Mouse (Mus musculus) left cerebral cortex, adult 2 months (tissue): ENCODE measurements around the gene Mettl1. TPM values are rescaled to one million over a fixed set of nuclear protein-coding genes. Genes with fewer than 3 reads are reported as not detected.
"Not testable (repeated sequence)": the region's sequence is repeated elsewhere in the genome, so short reads cannot be mapped to it uniquely, and the experiment has no call there.

Source experiments
- DNase-seq, 2 experiments: peaks; one replicate each; pipeline ENCODE4 v3.0.0; 2021 to 2022; ENCODE audit warnings: low spot score in 2 of 2, mixed read lengths in 1 of 2; ENCODE audit errors: extremely low spot score in 1 of 2
- H3K27ac ChIP-seq: fragments of 200-600 bp; 2 replicates; pipeline ENCODE4 v1.8.1; 2022
- H3K4me3 ChIP-seq: fragments of 200-600 bp; 2 replicates; pipeline ENCODE4 v1.8.1; 2022
- CTCF ChIP-seq: fragments of 200-600 bp; IDR thresholded peaks from 2 replicates; pipeline ENCODE4 v1.8.1; 2022; ENCODE audit warnings: antibody characterized with exemption, mild to moderate bottlenecking, moderate library complexity
- intact Hi-C: fragments of 180-260 bp; cut with DNase I; formaldehyde crosslinking; loops from one replicate; pipeline ENCODE4 v1.15.1; 2025
- total RNA-seq, 2 experiments: library from RNA; stranded (reverse); gene quantifications; 2 replicates each; pipeline ENCODE4 v1.2.3; 2021

Mettl1 gene
- total RNA-seq, 2 experiments from 2014 or later = 10.1 to 12.3 TPM

DNA sequence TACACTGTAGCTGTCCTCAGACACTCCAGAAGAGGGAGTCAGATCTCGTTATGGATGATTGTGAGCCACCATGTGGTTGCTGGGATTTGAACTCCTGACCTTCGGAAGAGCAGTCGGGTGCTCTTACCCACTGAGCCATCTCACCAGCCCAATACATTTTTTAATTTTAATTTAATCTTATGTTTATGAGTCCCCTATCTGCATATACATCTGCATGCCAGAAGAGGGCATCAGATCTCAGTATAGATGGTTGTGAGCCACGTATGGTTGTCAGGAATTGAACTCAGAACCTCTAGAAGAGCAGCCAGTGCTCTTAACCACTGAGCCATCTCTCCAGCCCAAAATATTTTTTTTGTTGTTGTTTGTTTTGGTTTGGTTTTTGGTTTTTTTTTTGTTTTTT lies 31.1 kb downstream of the Mettl1 start:
- TF ChIP-seq CTCF = peak; percentile 37
- H3K4me3 ChIP-seq, intact Hi-C loops, DNase-seq, H3K27ac ChIP-seq: not testable (repeated sequence)

- DNase-seq, intact Hi-C loops, H3K4me3 ChIP-seq, H3K27ac ChIP-seq: not testable (repeated sequence)
Measured at GRCm38 (mm10) chr10:127072969-127073368, 31.8 kb downstream of the Mettl1 start.

DNA sequence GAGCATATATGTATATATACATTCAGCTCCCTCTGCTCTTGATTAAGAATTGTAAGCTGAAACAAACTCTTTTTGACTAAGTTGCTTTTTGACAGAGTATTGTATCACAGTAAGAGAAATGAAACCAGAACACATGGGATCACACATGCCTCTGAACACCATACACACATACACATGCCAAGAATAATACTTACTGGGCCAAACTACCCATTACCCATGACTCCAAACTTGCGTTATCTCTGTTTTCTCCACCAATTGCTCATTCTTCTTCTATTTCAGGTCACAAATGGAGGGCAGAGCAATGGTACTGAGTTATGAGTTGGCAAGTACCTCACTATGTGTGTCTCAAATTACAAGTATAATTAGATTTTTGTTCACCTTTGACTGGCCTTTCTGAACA lies 32.8 kb downstream of the Mettl1 start:
- intact Hi-C loops = no loop called here
- no peak for TF ChIP-seq CTCF
- Histone ChIP-seq H3K27ac (no peak overlapping the region), H3K4me3 (no peak overlapping the region)
- no peak for DNase-seq

GRCm38 (mm10) chr10:127075080-127075479 lies 33.9 kb downstream of the Mettl1 start, which contains the start of gene Agap2:
TSS of gene Agap2 (plus strand) at chr10:127075284.
- peak within 1 kb of the TSS; percentile 96; the same call in 1 of the 2 replicates for H3K27ac ChIP-seq
- H3K4me3 ChIP-seq = no peak within 1 kb of the TSS
- intact Hi-C loops = no loop called here
- DNase-seq = no peak
- TF ChIP-seq CTCF = no peak

GRCm38 (mm10) chr10:127075651-127076050 lies 34.4 kb downstream of the Mettl1 start:
- no peak overlapping the region for H3K4me3 ChIP-seq
- no peak for TF ChIP-seq CTCF
- no peak overlapping the region for H3K27ac ChIP-seq
- intact Hi-C loops = no loop called here
- no peak for DNase-seq

- intact Hi-C loops = no loop called here
- no peak for DNase-seq
- peak overlapping the region; percentile 96 for H3K27ac ChIP-seq
Measured at GRCm38 (mm10) chr10:127076082-127076481, 34.9 kb downstream of the Mettl1 start.

GRCm38 (mm10) chr10:127077515-127077914 lies 36.3 kb downstream of the Mettl1 start:
- peak in 1 of 2 experiments; percentile 51 for DNase-seq
- peak overlapping the region; percentile 96 for H3K27ac ChIP-seq
- peak overlapping the region; percentile 85 for H3K4me3 ChIP-seq
- intact Hi-C loops = no loop called here
- no peak for TF ChIP-seq CTCF

More at GRCm38 (mm10) chr10:127076082-127076481, 34.9 kb downstream of the Mettl1 start:
- no peak for TF ChIP-seq CTCF
- H3K4me3 ChIP-seq = no peak overlapping the region

GRCm38 (mm10) chr10:127078001-127078676 lies 36.9 kb downstream of the Mettl1 start:
- Histone ChIP-seq H3K4me3 (peak overlapping the region; percentile 85), H3K27ac (peak overlapping the region; percentile 96)
- TF ChIP-seq CTCF = no peak
- DNase-seq = peak; percentile 54 to 70
- intact Hi-C loops = no loop called here

- H3K4me3 ChIP-seq = peak overlapping the region; percentile 85
- peak overlapping the region; percentile 96 for H3K27ac ChIP-seq
- DNase-seq = peak; percentile 73 to 82
- TF ChIP-seq CTCF = no peak
- intact Hi-C loops = no loop called here
Measured at GRCm38 (mm10) chr10:127078677-127079575, 37.7 kb downstream of the Mettl1 start.

DNA sequence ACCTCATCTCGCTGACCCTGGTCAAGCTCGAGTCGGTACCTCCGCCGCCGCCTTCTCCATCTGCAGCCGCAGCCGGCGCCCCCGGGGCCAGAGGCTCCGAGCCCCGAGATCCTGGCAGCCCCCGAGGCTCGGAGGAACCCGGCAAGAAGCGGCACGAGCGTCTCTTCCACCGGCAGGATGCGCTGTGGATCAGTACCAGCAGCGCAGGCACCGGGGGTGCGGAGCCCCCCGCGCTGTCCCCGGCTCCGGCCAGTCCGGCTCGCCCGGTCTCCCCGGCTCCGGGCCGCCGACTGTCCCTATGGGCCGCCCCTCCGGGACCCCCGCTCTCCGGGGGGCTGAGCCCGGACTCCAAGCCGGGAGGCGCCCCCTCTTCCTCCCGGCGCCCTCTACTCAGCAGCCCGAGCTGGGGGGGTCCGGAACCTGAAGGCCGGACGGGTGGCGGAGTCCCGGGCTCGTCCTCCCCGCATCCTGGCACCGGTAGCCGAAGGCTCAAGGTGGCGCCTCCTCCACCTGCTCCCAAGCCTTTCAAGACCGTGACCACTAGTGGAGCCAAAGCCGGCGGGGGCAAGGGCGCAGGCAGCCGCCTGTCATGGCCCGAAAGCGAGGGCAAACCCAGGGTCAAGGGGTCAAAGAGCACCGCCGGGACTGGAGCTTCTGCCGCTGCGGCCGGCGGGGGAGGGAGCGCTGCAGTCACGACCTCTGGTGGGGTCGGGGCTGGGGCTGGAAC lies 38.6 kb downstream of the Mettl1 start:
- TF ChIP-seq CTCF = peak; percentile 43
- intact Hi-C loops = no loop called here
- Histone ChIP-seq H3K27ac (peak overlapping the region; percentile 96), H3K4me3 (peak overlapping the region; percentile 85)
- peak in 1 of 2 experiments; percentile 59 for DNase-seq

GRCm38 (mm10) chr10:127080901-127081780 lies 39.9 kb downstream of the Mettl1 start:
- intact Hi-C loops = no loop called here
- H3K27ac ChIP-seq = peak overlapping the region; percentile 96
- DNase-seq = peak in 1 of 2 experiments; percentile 68
- TF ChIP-seq CTCF = no peak; the same call in 1 of the 2 replicates
- H3K4me3 ChIP-seq = peak overlapping the region; percentile 85
